Mouse (Mus musculus) testis, adult 2 months (tissue): ENCODE measurements around the gene Ano1.

ENCODE experiments used
- CTCF ChIP-seq: fragments of 200-500 bp; IDR thresholded peaks from 2 replicates; pipeline ENCODE4 v1.5.1; 2012; ENCODE audit warnings: low read depth, mild to moderate bottlenecking, inconsistent platforms, low read length, moderate library complexity; ENCODE audit not compliant: control insufficient read depth, insufficient read depth, insufficient replicate concordance
- POLR2A ChIP-seq: fragments of 200-500 bp; IDR thresholded peaks from 2 replicates; pipeline ENCODE4 v1.6.1; 2012; ENCODE audit warnings: low read depth, mild to moderate bottlenecking, inconsistent platforms, low read length, moderate library complexity; ENCODE audit not compliant: control insufficient read depth

DNA sequence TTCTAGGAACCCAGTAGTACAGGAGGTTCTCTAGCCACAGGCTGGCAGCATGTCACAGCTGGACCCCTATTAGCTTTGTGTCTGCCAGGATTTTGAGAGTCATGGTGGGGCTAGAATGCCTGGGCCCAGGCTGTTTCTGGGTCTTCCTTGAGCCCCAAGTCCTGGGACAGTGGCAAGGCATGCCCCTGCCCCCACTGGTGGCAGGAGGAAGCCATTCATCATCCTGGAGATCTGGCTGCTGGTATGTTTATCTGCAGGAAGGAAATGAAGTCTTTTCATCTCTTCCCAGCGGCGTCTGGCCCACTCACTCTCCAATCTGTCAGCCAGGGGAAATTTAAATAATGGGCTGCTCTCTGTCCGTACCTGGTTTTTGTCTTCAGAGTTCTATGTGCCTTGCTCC lies 18.3 kb upstream of the Ano1 start:
- TF ChIP-seq CTCF: no peak
- TF ChIP-seq POLR2A: no peak
